Mouse (Mus musculus): ENCODE measurements around the gene Gm20388.
"Not testable (repeated sequence)": the region's sequence is repeated elsewhere in the genome, so short reads cannot be mapped to it uniquely, and the experiment has no call there.

Gene Gm20388

GRCm38 (mm10) chr8:123255170-123255569 lies 3344.5 kb downstream of the Gm20388 start:
- no peak for DNase-seq

- DNase-seq: no peak
Observed at GRCm38 (mm10) chr8:123257114-123257513, 3346.5 kb downstream of the Gm20388 start.

- not testable (repeated sequence) for DNase-seq
Observed at GRCm38 (mm10) chr8:123257593-123257992, 3347.0 kb downstream of the Gm20388 start.

- no peak for DNase-seq
Observed at GRCm38 (mm10) chr8:123267926-123268656, 3357.4 kb downstream of the Gm20388 start.

- DNase-seq: no peak
Observed at GRCm38 (mm10) chr8:123271147-123271546, 3360.5 kb downstream of the Gm20388 start.

GRCm38 (mm10) chr8:123271901-123272300 lies 3361.3 kb downstream of the Gm20388 start:
- DNase-seq: peak; percentile 54

- no peak for DNase-seq
Observed at GRCm38 (mm10) chr8:123274447-123274846, 3363.8 kb downstream of the Gm20388 start.

- DNase-seq: no peak
Observed at GRCm38 (mm10) chr8:123275096-123275495, 3364.5 kb downstream of the Gm20388 start.

GRCm38 (mm10) chr8:123278445-123278844 lies 3367.8 kb downstream of the Gm20388 start:
- DNase-seq: no peak

- no peak for DNase-seq
Observed at GRCm38 (mm10) chr8:123279828-123280227, 3369.2 kb downstream of the Gm20388 start.

GRCm38 (mm10) chr8:123280302-123281094 lies 3369.9 kb downstream of the Gm20388 start:
- DNase-seq: no peak

GRCm38 (mm10) chr8:123282994-123283393 lies 3372.4 kb downstream of the Gm20388 start:
- DNase-seq: not testable (repeated sequence)

- DNase-seq: no peak
Observed at GRCm38 (mm10) chr8:123283991-123284390, 3373.3 kb downstream of the Gm20388 start.

- no peak for DNase-seq
Observed at GRCm38 (mm10) chr8:123284493-123284892, 3373.9 kb downstream of the Gm20388 start.

- no peak for DNase-seq
Observed at GRCm38 (mm10) chr8:123287362-123287761, 3376.7 kb downstream of the Gm20388 start.

GRCm38 (mm10) chr8:123290166-123290565 lies 3379.5 kb downstream of the Gm20388 start:
- DNase-seq: peak; percentile 68

- DNase-seq: no peak
Observed at GRCm38 (mm10) chr8:123290679-123291078, 3380.0 kb downstream of the Gm20388 start.

- no peak for DNase-seq
Observed at GRCm38 (mm10) chr8:123291716-123292115, 3381.1 kb downstream of the Gm20388 start.

GRCm38 (mm10) chr8:123292281-123292680 lies 3381.6 kb downstream of the Gm20388 start:
- no peak for DNase-seq

- DNase-seq: no peak
Observed at GRCm38 (mm10) chr8:123292785-123293184, 3382.1 kb downstream of the Gm20388 start.

GRCm38 (mm10) chr8:123298301-123298700 lies 3387.7 kb downstream of the Gm20388 start:
- DNase-seq: no peak

GRCm38 (mm10) chr8:123308738-123309137 lies 3398.1 kb downstream of the Gm20388 start:
- DNase-seq: no peak

- no peak for DNase-seq
Observed at GRCm38 (mm10) chr8:123317781-123318466, 3407.3 kb downstream of the Gm20388 start.
